Mouse (Mus musculus) liver, embryonic 16.5 days (tissue): ENCODE measurements at regions not wholly inside any gene's neighbourhood (a gene's known extent, or its start where the extent isn't known, plus 50 kb on each side); places are given as distances from the start of the nearest gene placed in this dataset.
"Not testable (repeated sequence)": the region's sequence is repeated elsewhere in the genome, so short reads cannot be mapped to it uniquely, and the experiment has no call there.

Source experiments
- ATAC-seq: fragments of 200-750 bp; cut with Nextera tagmentation; 2 replicates; pipeline ENCODE4 v1.8.0; 2017; ENCODE audit warnings: low read depth, mild to moderate bottlenecking, moderate number of reproducible peaks, moderate library complexity
- H3K27ac ChIP-seq: fragments of 300-500 bp; sonication (generic); 2 replicates; pipeline ENCODE4 v1.5.1; 2014; ENCODE audit warnings: mild to moderate bottlenecking, low read length
- H3K27me3 ChIP-seq: fragments of 300-500 bp; sonication (generic); 2 replicates; pipeline ENCODE4 v1.6.1; 2014; ENCODE audit warnings: low read depth, low read length, mixed read lengths; ENCODE audit not compliant: control insufficient read depth, insufficient read depth
- H3K36me3 ChIP-seq: fragments of 300-500 bp; sonication (generic); 2 replicates; pipeline ENCODE4 v1.6.1; 2014; ENCODE audit warnings: mild to moderate bottlenecking; ENCODE audit not compliant: control insufficient read depth, insufficient read depth
- H3K4me1 ChIP-seq: fragments of 300-500 bp; sonication (generic); 2 replicates; pipeline ENCODE4 v1.6.1; 2014; ENCODE audit warnings: low read depth, low read length, mixed read lengths; ENCODE audit not compliant: control insufficient read depth
- H3K4me2 ChIP-seq: fragments of 300-500 bp; sonication (generic); 2 replicates; pipeline ENCODE4 v1.6.1; 2014; ENCODE audit warnings: low read depth, low read length, mixed read lengths
- H3K4me3 ChIP-seq: fragments of 300-500 bp; sonication (generic); 2 replicates; pipeline ENCODE4 v1.5.1; 2014; ENCODE audit warnings: low read depth, mild to moderate bottlenecking, low read length
- H3K9ac ChIP-seq: fragments of 300-500 bp; sonication (generic); 2 replicates; pipeline ENCODE4 v1.6.1; 2014; ENCODE audit warnings: low read depth, low read length
- H3K9me3 ChIP-seq: fragments of 300-500 bp; sonication (generic); replicated peaks from 2 replicates; pipeline ENCODE4 v1.6.1; 2016; ENCODE audit warnings: low read length; ENCODE audit not compliant: control insufficient read depth
- WGBS: fragments of 180-500 bp; shearing (Covaris S2); extraction: QIAGEN DNeasy Blood & Tissue Kit; methylation state at CpG from one replicate; pipeline ENCODE4 v1.1.7; 2014; ENCODE audit not compliant: insufficient replicate concordance; 5-methylcytosine and 5-hydroxymethylcytosine counted together

DNA sequence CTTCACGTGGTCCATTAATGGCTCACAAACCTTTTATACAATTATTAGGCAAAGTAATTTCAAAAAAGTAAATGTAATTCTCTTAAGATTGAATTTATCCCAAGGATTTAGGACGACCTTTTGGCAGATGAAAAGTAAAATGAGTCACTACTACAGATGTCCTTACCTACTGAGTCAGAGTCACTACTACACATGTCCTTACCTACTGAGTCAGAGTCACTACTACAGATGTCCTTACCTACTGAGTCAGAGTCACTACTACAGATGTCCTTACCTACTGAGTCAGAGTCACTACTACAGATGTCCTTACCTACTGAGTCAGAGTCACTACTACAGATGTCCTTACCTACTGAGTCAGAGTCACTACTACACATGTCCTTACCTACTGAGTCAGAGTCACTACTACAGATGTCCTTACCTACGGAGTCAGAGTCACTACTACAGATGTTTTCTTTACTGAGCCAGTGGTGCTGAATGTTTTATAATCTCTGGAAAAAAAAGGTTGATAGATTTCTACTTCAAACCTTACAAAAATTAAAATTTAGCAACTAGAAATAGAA is 169.4 kb upstream of the Akr1e1 start:
- not testable (repeated sequence) for H3K4me2 ChIP-seq, H3K9me3 ChIP-seq, H3K27ac ChIP-seq, H3K9ac ChIP-seq, ATAC-seq, H3K36me3 ChIP-seq, H3K4me3 ChIP-seq, H3K4me1 ChIP-seq, H3K27me3 ChIP-seq
- 43% methylated on average over 3 of the region's 3 CpGs for WGBS

DNA sequence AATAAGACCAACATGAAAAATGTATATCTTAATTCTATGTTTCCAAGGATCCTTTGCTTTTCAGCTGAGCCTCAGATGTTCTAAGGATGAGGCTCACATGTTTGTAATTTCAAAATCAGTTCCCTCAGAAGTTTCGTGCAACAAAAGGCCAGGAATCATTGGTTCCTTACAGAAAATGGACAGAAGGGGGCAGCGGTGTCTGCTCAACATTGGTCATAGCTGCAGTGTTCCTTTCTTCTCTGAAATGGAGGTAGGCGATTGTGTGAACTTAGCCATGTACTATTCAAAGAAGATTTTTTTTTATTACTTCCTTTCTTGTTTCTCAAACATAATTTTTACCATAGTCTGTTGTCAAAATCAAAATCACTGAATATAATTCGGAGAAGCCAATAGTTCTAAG is 167.9 kb upstream of the Akr1e1 start:
- H3K4me1 ChIP-seq = no peaks in the 10 kb centered on the region
- 26% methylated on average over 4 of the region's 4 CpGs for WGBS
- H3K27ac ChIP-seq = no peak overlapping the region
- no peak for ATAC-seq
- no peaks in the 10 kb centered on the region for H3K36me3 ChIP-seq
- no peak overlapping the region for H3K9ac ChIP-seq
- no peak overlapping the region for H3K4me3 ChIP-seq
- H3K9me3 ChIP-seq = no peaks in the 10 kb centered on the region
- no peak overlapping the region for H3K4me2 ChIP-seq
- no peaks in the 10 kb centered on the region for H3K27me3 ChIP-seq

DNA sequence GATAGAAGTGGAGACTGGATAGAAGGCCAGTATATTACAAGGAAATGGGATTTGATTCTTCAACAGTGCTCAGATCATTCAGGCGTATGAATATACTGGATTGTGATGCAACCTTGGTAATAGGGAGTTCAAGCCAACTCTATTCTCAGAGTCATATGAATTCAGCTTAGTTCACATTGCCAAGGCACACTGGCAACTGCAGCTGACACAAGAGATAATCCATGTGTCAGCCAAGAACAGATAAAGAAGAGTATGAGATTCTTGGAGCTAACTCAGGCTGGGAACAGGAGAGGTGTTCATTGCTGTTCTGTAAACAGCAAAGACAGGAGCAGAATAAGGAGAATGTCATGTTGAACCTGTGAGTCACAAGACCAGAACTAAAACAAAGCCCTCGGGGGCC is 163.3 kb upstream of the Akr1e1 start:
- Histone ChIP-seq H3K4me2 (no peak overlapping the region), H3K4me1 (no peaks in the 10 kb centered on the region), H3K9me3 (no peaks in the 10 kb centered on the region), H3K9ac (no peak overlapping the region), H3K27me3 (no peaks in the 10 kb centered on the region), H3K4me3 (no peak overlapping the region), H3K36me3 (no peaks in the 10 kb centered on the region), H3K27ac (no peak overlapping the region)
- 56% methylated on average over 2 of the region's 2 CpGs for WGBS
- no peak for ATAC-seq

GRCm38 (mm10) chr13:4771120-4772075 is 162.4 kb upstream of the Akr1e1 start:
- Histone ChIP-seq H3K9ac (no peak overlapping the region), H3K4me1 (no peaks in the 10 kb centered on the region), H3K27ac (0 out of 2 replicates have a peak overlapping the region, but pooled peaks have one; percentile 28), H3K27me3 (no peaks in the 10 kb centered on the region), H3K36me3 (no peaks in the 10 kb centered on the region), H3K4me2 (no peak overlapping the region), H3K4me3 (no peak overlapping the region), H3K9me3 (no peaks in the 10 kb centered on the region)
- WGBS = 30% methylated on average over 12 of the region's 12 CpGs
- ATAC-seq = peak; percentile 90

DNA sequence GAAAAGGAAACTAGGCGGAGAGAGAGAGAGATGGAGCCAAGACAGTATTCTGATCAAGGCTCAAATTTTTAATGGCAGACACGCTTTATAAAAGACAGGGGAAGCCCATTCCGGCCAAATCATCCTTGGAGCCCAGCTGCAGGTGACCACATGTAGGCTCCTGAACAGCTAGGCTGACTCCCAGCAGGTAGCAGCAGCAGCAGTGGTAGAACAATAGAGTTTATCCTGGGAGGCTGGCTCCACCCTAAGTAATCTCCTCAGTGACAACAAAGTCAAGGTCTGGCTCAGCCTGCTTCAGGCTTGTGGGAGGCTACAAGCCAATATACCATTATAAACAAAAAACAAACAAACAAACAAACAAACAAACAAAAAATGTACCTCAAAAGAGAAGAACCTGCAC is 151.0 kb upstream of the Akr1e1 start:
- Histone ChIP-seq H3K4me1 (no peaks in the 10 kb centered on the region), H3K27ac (no peak overlapping the region), H3K36me3 (no peaks in the 10 kb centered on the region), H3K9ac (no peak overlapping the region), H3K9me3 (no peaks in the 10 kb centered on the region), H3K4me2 (no peak overlapping the region), H3K27me3 (no peaks in the 10 kb centered on the region), H3K4me3 (no peak overlapping the region)
- WGBS = 63% methylated on average over 3 of the region's 3 CpGs
- no peak for ATAC-seq

GRCm38 (mm10) chr13:4756529-4756928 is 147.6 kb upstream of the Akr1e1 start:
- ATAC-seq = no peak
- Histone ChIP-seq H3K4me2 (no peak overlapping the region), H3K9me3 (no peaks in the 10 kb centered on the region), H3K4me1 (no peaks in the 10 kb centered on the region), H3K36me3 (no peaks in the 10 kb centered on the region), H3K27me3 (no peaks in the 10 kb centered on the region), H3K9ac (no peak overlapping the region), H3K27ac (no peak overlapping the region), H3K4me3 (no peak overlapping the region)

- Histone ChIP-seq H3K27me3 (no peaks in the 10 kb centered on the region), H3K4me3 (no peak overlapping the region), H3K9me3 (no peaks in the 10 kb centered on the region), H3K36me3 (no peaks in the 10 kb centered on the region), H3K4me1 (no peaks in the 10 kb centered on the region), H3K27ac (no peak overlapping the region), H3K9ac (no peak overlapping the region), H3K4me2 (no peak overlapping the region)
- WGBS = 54% methylated on average over 2 of the region's 2 CpGs
- no peak for ATAC-seq
Measured at GRCm38 (mm10) chr13:4742930-4743329, 134.0 kb upstream of the Akr1e1 start.

DNA sequence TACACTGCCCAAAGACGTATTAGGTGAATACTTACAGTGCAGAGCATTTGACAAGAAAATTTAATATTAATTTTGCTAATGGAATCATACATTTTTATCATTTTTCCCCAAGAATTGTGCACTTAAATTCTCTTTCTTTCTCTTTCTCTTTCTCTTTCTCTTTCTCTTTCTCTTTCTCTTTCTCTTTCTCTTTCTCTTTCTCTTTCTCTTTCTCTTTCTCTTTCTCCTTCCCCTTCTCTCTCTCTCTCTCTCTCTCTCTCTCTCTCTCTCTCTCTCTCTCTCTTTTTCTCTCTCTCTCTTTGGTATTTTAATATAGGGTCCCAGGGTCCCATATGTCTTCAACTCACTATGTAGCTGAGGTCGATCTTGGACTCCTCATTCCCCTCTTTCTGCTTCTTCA is 107.3 kb upstream of the Akr1e1 start:
- H3K27me3 ChIP-seq, ATAC-seq: not testable (repeated sequence)

GRCm38 (mm10) chr13:4714724-4715123 is 105.8 kb upstream of the Akr1e1 start:
- Histone ChIP-seq H3K4me1 (no peaks in the 10 kb centered on the region), H3K36me3 (no peaks in the 10 kb centered on the region), H3K4me3 (no peak overlapping the region), H3K9me3 (no peaks in the 10 kb centered on the region), H3K4me2 (no peak overlapping the region), H3K9ac (no peak overlapping the region), H3K27ac (no peak overlapping the region), H3K27me3 (no peaks in the 10 kb centered on the region)
- ATAC-seq = peak; percentile 96
- WGBS = 55% methylated on average over 1 of the region's 1 CpGs

More for the DNA sequence above, 107.3 kb upstream of the Akr1e1 start:
- H3K4me1 ChIP-seq, H3K4me2 ChIP-seq, H3K4me3 ChIP-seq, H3K36me3 ChIP-seq, H3K9me3 ChIP-seq, H3K9ac ChIP-seq, H3K27ac ChIP-seq: not testable (repeated sequence)
- WGBS = 52% methylated on average over 2 of the region's 2 CpGs
